Mouse (Mus musculus) lung, adult 2 months (tissue): Measurements from ENCODE around the gene Plbd1.

Experiments used
- CTCF ChIP-seq: fragments of 200-500 bp; IDR thresholded peaks from 2 replicates; pipeline ENCODE4 v1.5.1; 2011; ENCODE audit warnings: mild to moderate bottlenecking, low read length, control low read depth; ENCODE audit not compliant: insufficient read depth
- POLR2A ChIP-seq: fragments of 200-500 bp; IDR thresholded peaks from 2 replicates; pipeline ENCODE4 v1.6.1; 2011; ENCODE audit warnings: low read depth, mild to moderate bottlenecking, control low read depth, low read length, borderline replicate concordance; ENCODE audit errors: extremely low read depth

DNA sequence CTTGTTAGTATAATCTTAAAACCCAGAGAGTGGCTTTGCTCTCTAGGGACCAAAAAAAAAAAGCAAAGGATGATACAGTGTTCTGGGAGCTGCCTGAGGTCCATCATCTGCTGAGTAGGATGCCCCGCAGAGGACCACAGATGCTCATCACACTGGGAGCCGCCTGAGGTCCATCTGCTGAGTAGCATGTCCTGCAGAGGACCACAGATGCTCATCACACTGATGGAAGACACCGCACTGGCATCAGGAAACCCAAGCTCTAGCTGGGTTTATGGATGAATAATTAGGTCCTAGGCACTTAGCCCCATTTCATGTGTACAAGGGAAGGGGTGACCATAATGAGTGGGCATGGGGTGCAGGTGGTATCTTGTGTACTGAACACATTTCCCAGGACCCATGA, 47.6 kb downstream of the Plbd1 start:
- no peak for TF ChIP-seq CTCF
- no peak for TF ChIP-seq POLR2A
